Mouse (Mus musculus) liver, postnatal 0 days (tissue): ENCODE results near the gene Llgl2. TPM values are rescaled to one million over a fixed set of nuclear protein-coding genes. Genes with fewer than 3 reads are reported as not detected.

ENCODE experiments used
- ATAC-seq: fragments of 200-750 bp; cut with Nextera tagmentation; 2 replicates; pipeline ENCODE4 v1.8.0; 2017; ENCODE audit warnings: mild to moderate bottlenecking, moderate library complexity
- DNase-seq: peaks from one replicate; pipeline ENCODE4 v3.0.0-alpha.2; 2016
- H3K27ac ChIP-seq: fragments of 300-500 bp; sonication (generic); 2 replicates; pipeline ENCODE4 v1.5.1; 2014; ENCODE audit warnings: antibody characterized with exemption, moderate library complexity, mild to moderate bottlenecking, low read depth
- H3K27me3 ChIP-seq: fragments of 300-500 bp; sonication (generic); 2 replicates; pipeline ENCODE4 v1.6.1; 2014; ENCODE audit warnings: low read length, control low read depth, mixed read lengths; ENCODE audit not compliant: insufficient read depth
- H3K36me3 ChIP-seq: fragments of 300-500 bp; sonication (generic); replicated peaks from 2 replicates; pipeline ENCODE4 v1.6.1; 2014; ENCODE audit warnings: mild to moderate bottlenecking, control low read depth, low read length, moderate library complexity, mixed read lengths; ENCODE audit not compliant: insufficient read depth
- H3K4me1 ChIP-seq: fragments of 300-500 bp; sonication (generic); 2 replicates; pipeline ENCODE4 v1.6.1; 2014; ENCODE audit warnings: antibody characterized with exemption, mild to moderate bottlenecking, control low read depth; ENCODE audit not compliant: insufficient read depth
- H3K4me2 ChIP-seq: fragments of 300-500 bp; sonication (generic); 2 replicates; pipeline ENCODE4 v1.6.1; 2014; ENCODE audit warnings: low read depth, mild to moderate bottlenecking, low read length, moderate library complexity, mixed read lengths
- H3K4me3 ChIP-seq: fragments of 300-500 bp; sonication (generic); 2 replicates; pipeline ENCODE4 v1.5.1; 2014; ENCODE audit warnings: low read depth, low read length
- H3K9ac ChIP-seq: fragments of 300-500 bp; sonication (generic); replicated peaks from 2 replicates; pipeline ENCODE4 v1.6.1; 2014; ENCODE audit warnings: mild to moderate bottlenecking, moderate library complexity
- H3K9me3 ChIP-seq: fragments of 300-500 bp; sonication (generic); 2 replicates; pipeline ENCODE4 v1.6.1; 2016; ENCODE audit warnings: mild to moderate bottlenecking, control low read depth, low read length, mixed read lengths
- CTCF ChIP-seq: sonication (generic); IDR thresholded peaks from 2 replicates; pipeline ENCODE4 v1.5.1; 2016; ENCODE audit warnings: antibody characterized with exemption, low read depth
- EP300 ChIP-seq: IDR thresholded peaks from 2 replicates; pipeline ENCODE4 v1.6.1; 2016; ENCODE audit warnings: antibody characterized with exemption, low read depth, mild to moderate bottlenecking
- WGBS: fragments of 180-500 bp; shearing (Covaris S2); extraction: QIAGEN DNeasy Blood & Tissue Kit; methylation state at CpG from one replicate; pipeline ENCODE4 v1.1.7; 2014; ENCODE audit not compliant: insufficient replicate concordance; 5-methylcytosine and 5-hydroxymethylcytosine counted together
- polyA plus RNA-seq: library from polyadenylated mRNA; unstranded; fragments of >200 nt; fragmentation: Nextera tagmentation; extraction: Ambion mirVana; gene quantifications from 2 replicates; pipeline ENCODE4 v1.2.1, GENCODE M21; 2015

Gene Llgl2
- polyA plus RNA-seq, 1 experiment from 2014 or later: 15.1 TPM

DNA sequence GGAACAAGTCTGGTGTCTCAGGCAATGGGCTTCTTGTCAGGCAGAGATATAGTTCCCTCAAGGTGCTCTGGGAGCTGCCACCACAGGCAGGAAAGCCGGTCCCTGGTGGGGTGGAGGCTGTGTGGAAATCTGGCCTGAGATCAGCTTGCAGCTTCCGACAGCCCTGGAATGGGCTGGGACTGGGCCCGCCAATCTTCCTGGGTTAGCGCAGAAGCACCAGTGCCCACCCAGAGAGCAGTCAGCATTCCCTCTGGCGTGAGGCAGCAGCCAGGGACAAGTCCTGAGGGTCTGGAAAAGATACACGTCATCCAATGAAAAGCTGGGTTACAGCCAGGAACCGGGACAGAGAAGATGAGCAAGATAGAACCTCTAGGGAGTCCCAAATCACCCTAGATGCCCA lies 11.8 kb upstream of the Llgl2 start:
- no peak for DNase-seq
- TF ChIP-seq EP300: no peak
- TF ChIP-seq CTCF: no peak
- H3K4me1 ChIP-seq: peaks cover 50% of the 10 kb centered on the region
- peak overlapping the region; percentile 91 for H3K4me3 ChIP-seq
- H3K36me3 ChIP-seq: no peaks in the 10 kb centered on the region
- no peaks in the 10 kb centered on the region for H3K9me3 ChIP-seq
- 70% methylated on average over 7 of the region's 7 CpGs for WGBS
- H3K27me3 ChIP-seq: no peaks in the 10 kb centered on the region
- H3K4me2 ChIP-seq: peak overlapping the region; percentile 96
- peak overlapping the region; percentile 82 for H3K9ac ChIP-seq
- H3K27ac ChIP-seq: no peak overlapping the region
- no peak for ATAC-seq

DNA sequence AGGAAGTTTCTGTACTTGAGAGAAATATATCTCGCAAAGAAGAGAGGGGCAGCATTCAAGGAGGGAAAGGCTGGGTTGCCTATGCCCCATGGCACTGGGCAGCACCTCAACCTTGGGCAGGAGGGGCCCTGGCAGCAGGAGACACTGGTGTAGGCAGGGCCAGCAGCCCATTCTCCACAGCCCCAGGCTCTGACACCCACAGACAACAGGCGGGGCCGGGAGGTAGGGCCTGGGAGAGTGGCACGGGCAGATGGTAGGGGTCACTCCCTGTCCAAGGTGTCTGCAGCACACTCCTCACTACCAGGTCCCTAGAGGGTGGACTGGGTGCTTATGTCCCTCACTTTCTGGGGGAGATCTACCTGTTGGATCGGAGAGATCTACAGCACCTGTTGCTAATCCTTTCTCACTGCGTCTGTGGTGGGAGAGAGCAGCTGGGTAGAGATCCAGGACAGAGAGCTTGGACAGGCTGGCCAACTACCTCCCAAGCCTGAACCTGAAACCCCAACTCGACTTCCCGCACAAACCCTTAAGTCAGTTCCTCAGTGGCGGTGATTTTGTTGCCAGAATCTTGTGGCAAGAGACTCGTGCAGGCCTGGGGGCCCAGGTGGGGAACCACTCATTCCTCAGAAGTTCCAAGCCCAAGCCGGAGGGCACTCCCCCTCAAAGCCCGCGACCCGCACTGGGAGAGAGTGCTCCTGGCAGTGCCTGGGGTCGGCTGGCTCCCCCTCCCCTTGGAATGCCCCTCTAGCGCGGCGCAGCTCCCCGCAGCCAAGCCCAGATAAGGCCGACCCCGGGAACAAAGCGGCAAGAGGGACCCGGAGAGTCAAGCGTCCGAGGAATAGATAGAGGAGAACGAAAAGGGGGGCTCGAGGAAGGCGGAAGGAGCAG lies 11.1 kb upstream of the Llgl2 start:
- Histone ChIP-seq H3K4me3 (peak overlapping the region; percentile 91), H3K9ac (peak overlapping the region; percentile 82), H3K27ac (peak overlapping the region; percentile 82), H3K9me3 (no peaks in the 10 kb centered on the region), H3K4me1 (peaks cover 50% of the 10 kb centered on the region), H3K36me3 (no peaks in the 10 kb centered on the region), H3K4me2 (peak overlapping the region; percentile 96), H3K27me3 (no peaks in the 10 kb centered on the region)
- ATAC-seq (no peak), DNase-seq (peak; percentile 51)
- 9% methylated on average over 28 of the region's 28 CpGs for WGBS
- no peak for TF ChIP-seq EP300
- TF ChIP-seq CTCF: no peak

DNA sequence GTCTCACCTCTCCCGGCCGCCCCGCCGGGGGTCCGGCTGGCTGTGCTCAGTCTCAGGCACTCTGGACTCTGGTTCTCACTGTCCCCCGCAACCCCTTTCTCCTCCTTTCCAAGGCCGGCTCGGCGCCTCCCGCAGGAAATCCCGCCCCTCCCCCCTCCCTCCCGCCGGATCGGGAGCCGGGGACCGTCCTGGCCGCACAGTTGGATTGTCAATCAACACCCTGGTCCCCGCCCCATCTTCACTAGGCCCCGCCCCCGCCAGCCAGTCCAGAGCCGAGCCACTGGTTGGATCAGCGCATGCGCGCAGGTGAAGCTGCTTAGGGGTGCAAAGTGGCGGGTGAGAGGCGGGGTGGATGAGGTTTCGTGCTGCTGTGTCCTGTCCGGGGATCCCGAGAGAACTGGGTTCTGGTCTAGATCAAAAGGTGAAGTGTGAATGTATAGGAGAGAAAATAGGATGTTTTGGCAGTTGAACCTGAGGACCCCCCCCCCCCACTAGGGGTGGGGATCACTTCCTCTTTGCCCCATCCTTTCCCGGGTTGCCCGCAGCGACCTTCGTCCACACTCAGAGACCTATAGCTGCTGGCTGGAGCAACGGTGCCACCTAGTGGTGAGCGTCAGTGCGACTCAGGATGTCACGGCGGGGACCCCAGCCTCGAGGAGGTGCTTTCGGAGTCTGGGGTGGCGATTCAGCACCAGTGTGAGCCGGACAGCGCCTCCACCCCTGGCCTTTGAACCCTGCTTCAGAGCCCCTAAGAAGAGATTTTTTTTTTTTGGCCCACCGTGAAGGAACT lies 10.1 kb upstream of the Llgl2 start, which contains the start of gene Caskin2:
TSS of gene Caskin2 (minus strand) at position 133 of the 790 bp plus-strand sequence.
- DNase-seq (peak; percentile 99), ATAC-seq (peak; percentile 87)
- WGBS: 0% methylated on average over 42 of the region's 44 CpGs
- peak within 1 kb of the TSS; percentile 82 for H3K27ac ChIP-seq
- peak; percentile 98 for TF ChIP-seq CTCF
- no peak for TF ChIP-seq EP300
- H3K36me3 ChIP-seq: no peaks in the 10 kb centered on the region
- no peaks in the 10 kb centered on the region for H3K27me3 ChIP-seq
- H3K4me1 ChIP-seq: peaks cover 48% of the 10 kb centered on the region
- peak within 1 kb of the TSS; percentile 91 for H3K4me3 ChIP-seq
- peak within 1 kb of the TSS; percentile 82 for H3K9ac ChIP-seq
- peak within 1 kb of the TSS; percentile 96 for H3K4me2 ChIP-seq
- no peaks in the 10 kb centered on the region for H3K9me3 ChIP-seq

DNA sequence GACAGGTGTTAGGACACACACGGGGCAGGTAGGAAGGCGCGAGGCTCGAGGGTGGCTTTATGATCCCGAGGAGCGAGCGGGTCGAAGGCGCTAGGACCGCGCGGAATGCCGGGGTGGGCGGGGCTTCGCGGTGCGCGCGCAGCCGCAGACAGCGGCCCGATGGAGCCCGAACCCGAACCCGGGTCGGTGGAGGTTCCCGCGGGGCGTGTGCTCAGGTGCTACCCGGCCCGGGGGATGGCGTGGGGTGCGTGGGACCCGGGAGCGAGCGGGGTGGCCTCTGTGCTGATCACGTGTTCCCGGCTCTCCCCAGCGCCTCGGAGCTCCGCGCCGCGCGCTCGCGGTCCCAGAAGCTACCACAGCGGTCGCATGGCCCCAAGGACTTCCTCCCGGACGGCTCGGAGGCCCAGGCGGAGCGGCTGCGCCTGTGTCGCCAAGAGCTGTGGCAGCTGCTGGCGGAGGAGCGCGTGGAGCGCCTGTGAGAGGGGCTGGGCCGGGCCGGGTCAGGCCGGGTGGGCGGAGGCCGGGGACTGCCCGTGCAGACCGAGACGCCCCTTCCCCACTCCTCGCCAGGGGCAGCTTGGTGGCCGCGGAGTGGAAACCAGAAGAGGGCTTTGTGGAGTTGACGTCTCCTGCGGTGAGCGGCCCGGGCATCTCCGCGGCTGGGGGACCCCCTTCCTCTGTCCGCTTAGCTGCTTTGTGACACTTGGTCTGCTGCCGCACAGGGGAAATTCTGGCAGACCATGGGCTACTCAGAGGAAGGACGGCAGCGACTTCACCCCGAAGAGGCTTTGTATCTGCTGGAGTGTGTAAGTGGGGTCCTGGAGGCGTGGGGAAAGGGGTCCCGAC lies 9.0 kb upstream of the Llgl2 start, which contains the start of gene Tsen54:
TSS of gene Tsen54 (plus strand) at position 120 of the 846 bp plus-strand sequence.
- Histone ChIP-seq H3K9me3 (no peaks in the 10 kb centered on the region), H3K36me3 (0 out of 2 replicates have a peak, but pooled peaks cover 3% of the 10 kb centered on the region), H3K4me3 (peak within 1 kb of the TSS; percentile 91), H3K4me1 (peaks cover 37% of the 10 kb centered on the region), H3K9ac (peak within 1 kb of the TSS; percentile 67), H3K27ac (peak within 1 kb of the TSS; percentile 82), H3K4me2 (peak within 1 kb of the TSS; percentile 96), H3K27me3 (no peaks in the 10 kb centered on the region)
- ATAC-seq: peak; percentile 54
- no peak for TF ChIP-seq CTCF
- TF ChIP-seq EP300: no peak
- WGBS: under 1% methylated on average over 80 of the region's 84 CpGs
- DNase-seq: peak; percentile 91

DNA sequence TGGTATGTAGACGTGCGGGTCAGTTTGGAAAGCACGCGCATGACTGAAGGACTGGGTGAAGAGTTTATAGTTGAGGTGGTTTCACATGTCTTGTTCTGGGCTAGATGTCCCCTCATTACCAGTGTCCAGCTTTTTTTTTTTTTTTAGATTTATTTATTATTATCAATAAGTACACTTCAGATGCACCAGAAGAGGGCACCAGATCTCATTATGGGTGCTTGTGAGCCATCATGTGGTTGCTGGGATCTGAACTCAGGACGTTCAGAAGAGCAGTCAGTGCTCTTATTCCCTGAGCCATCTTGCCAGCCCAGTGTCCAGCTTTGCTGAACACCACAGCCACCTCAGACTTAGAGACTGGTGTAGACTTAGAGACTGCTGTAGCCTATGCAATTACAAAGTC lies 6.5 kb upstream of the Llgl2 start:
- no peak for ATAC-seq
- Histone ChIP-seq H3K9me3 (no peaks in the 10 kb centered on the region), H3K36me3 (peaks cover 8% of the 10 kb centered on the region; the same call in 1 of the 2 replicates), H3K9ac (no peak overlapping the region), H3K4me1 (peaks cover 21% of the 10 kb centered on the region), H3K4me2 (no peak overlapping the region), H3K27me3 (no peaks in the 10 kb centered on the region), H3K27ac (no peak overlapping the region), H3K4me3 (no peak overlapping the region)
- 89% methylated on average over 5 of the region's 5 CpGs for WGBS
- TF ChIP-seq CTCF (peak; percentile 37), EP300 (no peak)
- DNase-seq: no peak
